Mouse (Mus musculus) liver, adult 2 months (tissue): Measurements from ENCODE around the gene Vmn1r21.

Experiments
- CTCF ChIP-seq: fragments of 200-500 bp; IDR thresholded peaks from 2 replicates; pipeline ENCODE4 v1.5.1; 2011; ENCODE audit warnings: low read depth, low read length, control low read depth
- POLR2A ChIP-seq: fragments of 200-500 bp; IDR thresholded peaks from 2 replicates; pipeline ENCODE4 v1.6.1; 2011; ENCODE audit warnings: low read length, control low read depth; ENCODE audit not compliant: insufficient read depth; ENCODE audit errors: extremely low read depth

- TF ChIP-seq CTCF: no peak
- no peak for TF ChIP-seq POLR2A
Observed at GRCm38 (mm10) chr6:57825259-57825715, 24.9 kb downstream of the Vmn1r21 start.
